Mouse (Mus musculus) heart, adult 9 months (tissue): ENCODE results near the gene Akr1c14.
"Not testable (repeated sequence)": the region's sequence is repeated elsewhere in the genome, so short reads cannot be mapped to it uniquely, and the experiment has no call there.

Experiments used
- DNase-seq, 2 experiments: peaks; one replicate each; pipeline ENCODE4 v3.0.0; 2022; ENCODE audit warnings: low spot score in 2 of 2

Gene Akr1c14

DNA sequence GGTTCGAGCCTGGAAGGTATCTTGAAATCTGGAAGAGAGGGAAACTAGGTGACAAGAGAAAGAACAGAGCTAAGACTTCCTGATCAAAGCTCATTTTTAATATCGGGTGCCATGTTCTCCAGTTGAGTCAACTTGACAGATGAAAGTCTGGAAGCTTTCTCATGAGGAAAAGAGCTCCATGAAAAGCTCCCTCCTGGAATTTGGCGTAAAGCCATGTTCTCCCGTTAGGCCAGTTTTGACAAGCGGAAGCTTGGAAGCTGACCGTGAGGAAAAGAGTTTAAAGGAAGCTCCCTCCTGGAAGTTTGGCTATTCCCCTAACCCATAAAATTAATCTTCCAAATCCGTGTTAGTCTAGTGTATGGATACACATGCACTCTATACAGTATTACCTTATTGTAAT, 74.3 kb downstream of the Akr1c14 start:
- DNase-seq: peak in 1 of 2 experiments; percentile 5

DNA sequence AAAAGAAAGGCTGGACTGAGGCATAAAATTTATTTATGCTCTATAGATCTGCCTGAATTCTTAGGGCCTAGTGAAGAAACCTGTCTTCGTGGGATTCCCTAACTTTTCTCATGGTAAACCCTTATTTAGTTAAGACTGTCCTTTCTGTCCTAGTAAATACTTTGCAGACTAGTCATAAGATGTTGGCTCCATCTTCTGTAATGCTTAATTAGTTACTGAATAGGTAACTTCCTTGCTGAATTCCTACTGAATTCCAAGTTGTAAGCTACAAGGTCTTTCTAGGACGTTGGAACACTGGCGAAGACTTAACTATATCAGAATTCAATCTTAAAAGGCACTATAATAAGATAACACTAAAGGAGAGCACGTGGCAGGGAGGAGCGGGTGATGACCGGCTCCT, 75.7 kb downstream of the Akr1c14 start:
- not testable (repeated sequence) for DNase-seq

DNA sequence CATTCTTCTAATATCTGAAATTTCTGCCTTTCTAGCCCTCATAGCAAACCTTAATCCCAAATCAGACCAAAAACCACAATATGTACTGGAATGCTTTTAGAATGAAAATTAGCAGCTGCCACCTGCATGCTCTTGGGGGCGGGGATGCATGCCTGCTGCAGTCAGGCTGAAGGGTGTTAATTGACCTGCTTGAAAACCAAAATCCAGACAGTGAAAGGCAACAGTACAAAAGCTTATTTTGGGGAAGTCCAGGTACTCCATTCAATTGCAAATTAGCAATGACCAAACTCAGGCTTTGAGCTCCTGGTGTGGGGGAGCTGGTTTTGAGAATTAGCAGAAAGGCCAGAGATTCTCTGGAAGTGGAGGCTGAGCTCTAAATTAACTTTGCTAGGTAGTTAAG, 77.0 kb downstream of the Akr1c14 start:
- DNase-seq: not testable (repeated sequence)

DNA sequence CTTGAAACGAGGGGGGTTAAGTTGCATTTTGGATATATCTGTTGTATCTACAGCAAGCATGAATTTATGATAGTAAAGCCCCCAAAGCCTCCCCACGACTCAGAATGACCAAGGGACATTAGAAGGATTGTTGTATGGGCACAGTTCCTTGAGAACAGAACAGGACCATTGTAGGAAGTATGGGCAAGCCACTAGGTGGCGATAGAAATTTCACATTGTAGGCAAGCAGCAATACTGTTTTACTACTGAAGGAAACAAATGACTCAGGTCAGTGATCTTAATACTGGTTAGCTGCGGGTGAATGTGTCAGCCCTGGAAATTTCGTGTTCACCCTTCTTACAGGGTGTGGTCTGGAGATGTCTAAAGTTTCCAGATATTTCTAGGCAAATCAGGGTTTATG, 80.3 kb downstream of the Akr1c14 start:
- no peak for DNase-seq

- no peak for DNase-seq
Measured at GRCm38 (mm10) chr13:4131317-4131716, 82.5 kb downstream of the Akr1c14 start.

- no peak for DNase-seq
Measured at GRCm38 (mm10) chr13:4131721-4132120, 82.9 kb downstream of the Akr1c14 start.

DNA sequence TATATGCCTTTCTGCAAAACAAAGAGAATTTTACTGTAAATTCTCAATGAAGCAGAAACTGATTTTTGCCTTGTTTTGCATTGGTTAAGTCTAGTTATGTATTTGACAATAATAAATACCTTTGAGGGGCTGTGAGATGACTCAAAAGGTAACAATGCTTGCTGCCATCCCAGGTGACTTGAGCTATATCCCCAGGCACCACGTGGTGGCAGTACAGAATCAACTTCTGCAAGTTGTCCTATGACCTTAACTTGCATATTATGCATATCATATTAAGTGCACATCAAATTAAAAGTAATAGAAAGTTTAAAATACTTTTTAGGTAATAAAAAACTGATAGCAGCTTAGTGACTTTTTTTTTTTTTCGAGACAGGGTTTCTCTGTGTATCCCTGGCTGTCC, 84.3 kb downstream of the Akr1c14 start:
- no peak for DNase-seq
